Mouse (Mus musculus) left cerebral cortex, adult 2 months (tissue): ENCODE data around the gene Rbak. TPM values are rescaled to one million over a fixed set of nuclear protein-coding genes. Genes with fewer than 3 reads are reported as not detected.
"Not testable (repeated sequence)": the region's sequence is repeated elsewhere in the genome, so short reads cannot be mapped to it uniquely, and the experiment has no call there.

Experiments
- DNase-seq, 2 experiments: peaks; one replicate each; pipeline ENCODE4 v3.0.0; 2021 to 2022; ENCODE audit warnings: low spot score in 2 of 2, mixed read lengths in 1 of 2; ENCODE audit errors: extremely low spot score in 1 of 2
- H3K27ac ChIP-seq: fragments of 200-600 bp; 2 replicates; pipeline ENCODE4 v1.8.1; 2022
- H3K4me3 ChIP-seq: fragments of 200-600 bp; 2 replicates; pipeline ENCODE4 v1.8.1; 2022
- CTCF ChIP-seq: fragments of 200-600 bp; IDR thresholded peaks from 2 replicates; pipeline ENCODE4 v1.8.1; 2022; ENCODE audit warnings: antibody characterized with exemption, mild to moderate bottlenecking, moderate library complexity
- intact Hi-C: fragments of 180-260 bp; cut with DNase I; formaldehyde crosslinking; loops from one replicate; pipeline ENCODE4 v1.15.1; 2025
- total RNA-seq, 2 experiments: library from RNA; stranded (reverse); gene quantifications; 2 replicates each; pipeline ENCODE4 v1.2.3; 2021

Gene Rbak
- total RNA-seq, 2 experiments from 2014 or later: 14.2 to 14.5 TPM

- no peak for DNase-seq
- peak; percentile 15 for TF ChIP-seq CTCF
- intact Hi-C loops: loop anchor here (5.0 kb wide), 1 partner anchor 125 kb away; no protein-coding TSS in a partner anchor
These were observed 2.9 kb downstream of the Rbak start for GRCm38 (mm10) chr5:143177541-143178200.

DNA sequence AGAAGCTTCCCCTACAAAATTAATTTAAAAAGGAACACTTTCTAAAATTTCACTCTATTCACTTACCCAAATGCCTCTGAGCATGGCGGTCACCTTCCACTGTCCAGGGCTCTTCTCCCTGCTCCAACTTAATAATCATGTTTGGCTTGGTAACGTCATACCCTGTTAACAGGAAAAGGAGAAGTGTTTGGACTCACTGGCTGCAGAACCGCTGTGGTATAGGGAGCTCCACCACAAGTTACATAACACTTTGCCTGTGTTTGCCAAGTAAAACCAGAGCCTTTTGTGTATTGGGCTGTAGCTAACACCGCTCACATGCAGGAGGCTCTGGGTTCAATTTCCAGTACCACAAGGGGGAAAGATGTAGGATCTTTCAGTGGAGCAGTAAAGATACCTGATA is 4.6 kb downstream of the Rbak start:
- no peak overlapping the region for H3K4me3 ChIP-seq
- DNase-seq: no peak
- no peak for TF ChIP-seq CTCF
- H3K27ac ChIP-seq: no peak overlapping the region
- intact Hi-C loops: loop anchor here (5.0 kb wide), 1 partner anchor 126 kb away; no protein-coding TSS in a partner anchor

More at GRCm38 (mm10) chr5:143177541-143178200, 2.9 kb downstream of the Rbak start:
- H3K27ac ChIP-seq: no peak overlapping the region
- no peak overlapping the region for H3K4me3 ChIP-seq

DNA sequence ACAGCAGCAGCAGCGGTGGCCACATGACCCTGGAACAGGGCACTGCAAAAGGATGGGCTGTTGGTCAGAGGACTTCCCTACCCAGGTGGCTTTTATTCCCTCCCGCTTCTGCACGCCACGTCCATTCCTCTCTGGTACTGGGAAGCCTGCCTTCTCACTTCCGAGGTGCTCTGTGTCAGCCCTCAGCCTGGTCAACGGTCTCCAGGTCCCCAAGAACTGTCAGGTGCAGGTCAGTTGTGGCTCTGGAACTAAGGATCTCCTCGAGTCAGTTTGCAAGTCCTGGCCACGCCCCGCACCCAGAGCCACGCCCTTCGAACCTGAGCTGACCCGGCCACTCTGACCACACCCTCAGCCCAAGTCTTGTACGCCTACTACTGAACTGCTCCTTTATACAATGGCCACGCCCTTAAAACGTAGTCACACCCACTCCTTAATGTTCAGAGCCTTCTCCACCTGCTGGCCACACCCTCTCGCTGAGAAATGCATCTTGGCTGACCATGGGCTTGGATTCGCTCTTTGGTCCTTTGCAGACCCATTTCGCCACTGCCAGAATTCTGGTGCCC is 15.0 kb downstream of the Rbak start:
- DNase-seq: no peak
- Histone ChIP-seq H3K4me3 (no peak overlapping the region), H3K27ac (no peak overlapping the region)
- no peak for TF ChIP-seq CTCF
- intact Hi-C loops: no loop called here

GRCm38 (mm10) chr5:143155534-143155933 is 25.0 kb downstream of the Rbak start:
- Histone ChIP-seq H3K4me3 (no peak overlapping the region), H3K27ac (no peak overlapping the region)
- no peak for TF ChIP-seq CTCF
- intact Hi-C loops: no loop called here
- no peak for DNase-seq

DNA sequence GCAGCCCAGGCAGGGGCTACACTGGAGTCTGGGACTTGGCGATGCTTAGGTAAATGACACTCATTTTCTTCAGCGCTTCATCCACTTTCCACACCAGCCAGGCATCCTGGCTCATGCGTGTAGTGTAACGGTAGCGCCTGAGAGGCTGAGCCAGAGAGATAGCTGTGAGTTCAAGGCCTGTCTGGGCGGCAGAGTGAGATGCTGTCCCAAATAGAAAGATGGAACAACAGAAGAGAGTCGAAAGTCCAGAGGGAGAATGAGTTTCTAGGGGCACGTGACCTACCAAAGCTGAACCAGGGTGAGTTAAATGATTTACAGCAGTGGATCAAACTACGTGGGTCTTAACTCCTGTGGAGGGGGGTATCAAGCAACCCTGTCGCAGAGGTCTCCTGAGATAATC is 26.8 kb downstream of the Rbak start:
- Histone ChIP-seq H3K4me3 (no peak overlapping the region), H3K27ac (no peak overlapping the region)
- intact Hi-C loops: no loop called here
- DNase-seq: no peak
- TF ChIP-seq CTCF: no peak

- DNase-seq: no peak
- intact Hi-C loops: no loop called here
- Histone ChIP-seq H3K27ac (no peak overlapping the region), H3K4me3 (no peak overlapping the region)
- TF ChIP-seq CTCF: no peak
These were observed 30.5 kb downstream of the Rbak start for GRCm38 (mm10) chr5:143150044-143150443.

GRCm38 (mm10) chr5:143149536-143149935 is 31.0 kb downstream of the Rbak start:
- no peak overlapping the region for H3K4me3 ChIP-seq
- H3K27ac ChIP-seq: no peak overlapping the region
- DNase-seq: no peak
- TF ChIP-seq CTCF: no peak; the same call in none of the 2 replicates
- intact Hi-C loops: no loop called here

DNA sequence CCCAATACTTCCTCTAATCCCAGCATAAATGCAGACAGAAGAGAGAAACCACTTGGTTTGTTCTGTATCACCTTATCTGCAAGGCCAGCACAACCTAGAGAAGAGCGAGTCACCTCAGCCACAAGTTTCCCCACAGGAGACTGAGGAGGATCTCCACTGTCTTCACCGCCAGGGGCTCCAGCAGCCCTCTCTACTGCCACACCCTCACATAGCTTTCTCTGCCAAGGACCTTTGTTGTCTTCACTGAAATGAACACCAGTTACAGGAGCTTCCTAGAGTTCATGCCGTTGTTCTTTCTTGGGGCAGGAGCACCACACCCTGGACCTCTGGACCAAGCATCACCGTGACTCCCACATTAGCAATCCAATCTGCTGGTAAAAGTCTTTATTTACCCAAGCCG is 31.9 kb downstream of the Rbak start:
- intact Hi-C loops: no loop called here
- no peak overlapping the region for H3K4me3 ChIP-seq
- H3K27ac ChIP-seq: no peak overlapping the region
- TF ChIP-seq CTCF: no peak
- DNase-seq: no peak

GRCm38 (mm10) chr5:143147481-143147880 is 33.1 kb downstream of the Rbak start, which contains the start of gene Olfr718-ps1:
Olfr718-ps1 (minus strand) TSS chr5:143147581.
- no peak within 1 kb of the TSS for H3K4me3 ChIP-seq
- TF ChIP-seq CTCF: no peak
- no peak for DNase-seq
- no peak within 1 kb of the TSS for H3K27ac ChIP-seq
- intact Hi-C loops: no loop called here

- intact Hi-C loops: no loop called here
- no peak for TF ChIP-seq CTCF
- H3K4me3 ChIP-seq: no peak overlapping the region
- no peak overlapping the region for H3K27ac ChIP-seq
- no peak for DNase-seq
These were observed 43.0 kb downstream of the Rbak start for GRCm38 (mm10) chr5:143137580-143137979.

- H3K4me3 ChIP-seq: no peak overlapping the region
- TF ChIP-seq CTCF: no peak
- intact Hi-C loops: no loop called here
- H3K27ac ChIP-seq: no peak overlapping the region
- DNase-seq: no peak
These were observed 45.5 kb downstream of the Rbak start for GRCm38 (mm10) chr5:143135042-143135441.

GRCm38 (mm10) chr5:143134216-143135010 is 46.2 kb downstream of the Rbak start:
- intact Hi-C loops, DNase-seq, H3K4me3 ChIP-seq, H3K27ac ChIP-seq: not testable (repeated sequence)
